Mouse (Mus musculus): ENCODE measurements around the gene Abtb1. TPM values are rescaled to one million over a fixed set of nuclear protein-coding genes. Genes with fewer than 3 reads are reported as not detected.

Abtb1 gene
- polyA plus RNA-seq, 1 experiment from 2014 or later, result 19.3 TPM

DNA sequence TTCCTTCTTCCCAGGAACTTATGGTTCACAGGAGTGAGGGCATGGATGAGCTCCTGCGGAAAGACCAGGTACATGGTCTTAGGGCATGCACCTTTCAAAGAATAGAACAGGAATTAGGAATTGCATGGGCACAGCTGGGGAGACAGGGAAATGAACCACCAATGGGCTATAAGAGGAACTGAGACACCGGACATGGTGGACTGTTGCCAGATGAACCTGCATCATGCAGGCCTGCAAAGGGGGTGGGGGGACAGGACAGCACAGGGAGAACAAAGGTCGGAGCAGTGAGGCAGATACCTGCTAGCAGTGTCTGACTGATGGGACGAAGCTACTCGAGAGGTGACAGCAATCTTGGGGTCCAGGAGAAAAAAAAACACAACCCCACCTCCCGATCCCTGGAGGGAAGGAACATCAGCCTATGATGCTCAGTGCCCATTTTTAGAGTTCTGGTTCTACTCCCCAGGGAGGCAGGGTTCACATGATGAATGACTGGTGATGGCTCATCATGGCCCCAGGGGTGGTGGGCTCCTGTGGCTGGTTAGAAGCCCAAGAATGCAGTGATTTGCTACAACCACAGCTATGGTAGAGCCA is 11.6 kb downstream of the Abtb1 start:
- H3K4me3 ChIP-seq (ENCODE audit: low read depth, low read length), result no peak overlapping the region
- no peak for DNase-seq (ENCODE audit: low spot score)
- WGBS, result 79% methylated on average over 6 of the region's 6 CpGs
- ATAC-seq (ENCODE audit: insufficient number of reproducible peaks, low FRiP score, low TSS enrichment, low read depth), result no peak
- no peaks in the 10 kb centered on the region for H3K27me3 ChIP-seq (ENCODE audit: control insufficient read depth, insufficient read depth, low read length)
- no peaks in the 10 kb centered on the region for H3K36me3 ChIP-seq (ENCODE audit: control insufficient read depth, insufficient read depth, low read length)
- no peaks in the 10 kb centered on the region for H3K9me3 ChIP-seq (ENCODE audit: control insufficient read depth, low read length)
- H3K9ac ChIP-seq (ENCODE audit: low read length), result no peak overlapping the region
- H3K4me1 ChIP-seq (ENCODE audit: control insufficient read depth, insufficient read depth, low read length), result no peaks in the 10 kb centered on the region
- no peak overlapping the region for H3K27ac ChIP-seq (replicated peaks; ENCODE audit: low read depth, low read length)
- no peak overlapping the region for H3K4me2 ChIP-seq (ENCODE audit: low read depth, severe bottlenecking)

DNA sequence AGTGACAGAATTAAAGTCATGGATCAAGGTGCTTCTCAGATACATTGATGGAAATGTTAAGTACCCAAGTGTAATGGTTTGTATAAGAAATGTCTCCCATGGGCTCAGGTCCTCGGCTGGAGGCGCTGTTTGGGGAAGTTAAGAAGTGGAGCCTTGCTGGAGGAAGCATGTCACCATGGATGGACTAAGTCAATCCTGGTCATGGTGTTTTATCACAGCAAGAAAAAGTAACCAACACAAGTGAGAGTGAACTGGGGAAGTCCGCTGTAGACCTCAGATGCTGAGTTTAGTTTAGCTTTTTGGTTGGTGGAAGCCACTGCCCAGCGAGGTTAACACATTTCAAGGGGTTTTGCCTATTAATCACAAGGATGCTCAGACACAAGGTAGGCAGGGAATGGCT is 12.2 kb downstream of the Abtb1 start:
- Histone ChIP-seq H3K4me2 (ENCODE audit: low read depth, severe bottlenecking) (no peak overlapping the region), H3K9me3 (ENCODE audit: control insufficient read depth, low read length) (no peaks in the 10 kb centered on the region), H3K27ac (replicated peaks; ENCODE audit: low read depth, low read length) (no peak overlapping the region), H3K27me3 (ENCODE audit: control insufficient read depth, insufficient read depth, low read length) (no peaks in the 10 kb centered on the region), H3K36me3 (ENCODE audit: control insufficient read depth, insufficient read depth, low read length) (no peaks in the 10 kb centered on the region), H3K4me1 (ENCODE audit: control insufficient read depth, insufficient read depth, low read length) (no peaks in the 10 kb centered on the region), H3K4me3 (ENCODE audit: low read depth, low read length) (no peak overlapping the region), H3K9ac (ENCODE audit: low read length) (no peak overlapping the region)
- 86% methylated on average over 4 of the region's 4 CpGs for WGBS
- ATAC-seq (ENCODE audit: insufficient number of reproducible peaks, low FRiP score, low TSS enrichment, low read depth), result no peak
- no peak for DNase-seq (ENCODE audit: low spot score)

DNA sequence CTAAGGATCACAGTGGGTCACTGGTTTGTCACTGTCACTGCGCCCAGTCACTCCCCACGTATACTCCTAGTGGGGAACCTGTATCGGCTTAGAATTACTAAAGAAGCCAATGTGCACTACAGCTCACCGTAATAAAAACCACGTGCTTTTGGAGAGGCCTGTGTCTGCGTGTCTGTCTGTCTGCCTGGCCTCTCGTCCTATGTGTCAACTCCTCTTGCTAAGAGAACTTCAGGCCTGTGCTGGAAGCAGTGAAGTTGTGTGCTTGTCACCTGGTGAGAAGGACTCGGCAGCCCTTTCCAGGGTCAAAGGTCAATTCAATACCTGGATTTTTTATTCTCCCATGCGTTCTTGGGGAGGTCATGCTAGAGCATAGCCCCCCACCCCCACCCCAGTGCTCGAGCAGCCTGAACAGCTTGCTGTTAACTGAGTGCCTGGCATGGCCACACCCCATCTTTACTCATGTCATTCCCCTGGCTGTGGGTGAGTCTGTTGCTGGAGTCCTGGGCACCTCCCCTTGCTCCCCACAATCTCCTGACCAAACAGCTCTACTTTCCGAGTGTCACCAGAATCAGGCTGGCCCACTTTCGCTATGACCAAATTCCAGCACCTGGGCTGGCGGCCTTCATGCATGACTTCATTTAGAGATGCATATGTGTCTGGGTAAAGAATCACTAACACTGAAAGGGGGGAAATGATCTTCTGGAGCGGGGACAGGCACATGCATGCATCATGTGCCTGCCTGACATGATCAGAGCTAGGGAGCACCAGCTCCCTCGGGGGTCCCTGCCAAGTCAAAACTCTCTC is 13.4 kb downstream of the Abtb1 start:
- 61% methylated on average over 15 of the region's 15 CpGs for WGBS
- ATAC-seq (ENCODE audit: insufficient number of reproducible peaks, low FRiP score, low TSS enrichment, low read depth) (no peak), DNase-seq (ENCODE audit: low spot score) (no peak)
- H3K4me3 ChIP-seq (ENCODE audit: low read depth, low read length), result no peak overlapping the region
- H3K9me3 ChIP-seq (ENCODE audit: control insufficient read depth, low read length), result no peaks in the 10 kb centered on the region
- H3K4me2 ChIP-seq (ENCODE audit: low read depth, severe bottlenecking), result no peak overlapping the region
- no peaks in the 10 kb centered on the region for H3K4me1 ChIP-seq (ENCODE audit: control insufficient read depth, insufficient read depth, low read length)
- no peak overlapping the region for H3K27ac ChIP-seq (replicated peaks; ENCODE audit: low read depth, low read length)
- H3K9ac ChIP-seq (ENCODE audit: low read length), result no peak overlapping the region
- H3K36me3 ChIP-seq (ENCODE audit: control insufficient read depth, insufficient read depth, low read length), result no peaks in the 10 kb centered on the region
- no peaks in the 10 kb centered on the region for H3K27me3 ChIP-seq (ENCODE audit: control insufficient read depth, insufficient read depth, low read length)

DNA sequence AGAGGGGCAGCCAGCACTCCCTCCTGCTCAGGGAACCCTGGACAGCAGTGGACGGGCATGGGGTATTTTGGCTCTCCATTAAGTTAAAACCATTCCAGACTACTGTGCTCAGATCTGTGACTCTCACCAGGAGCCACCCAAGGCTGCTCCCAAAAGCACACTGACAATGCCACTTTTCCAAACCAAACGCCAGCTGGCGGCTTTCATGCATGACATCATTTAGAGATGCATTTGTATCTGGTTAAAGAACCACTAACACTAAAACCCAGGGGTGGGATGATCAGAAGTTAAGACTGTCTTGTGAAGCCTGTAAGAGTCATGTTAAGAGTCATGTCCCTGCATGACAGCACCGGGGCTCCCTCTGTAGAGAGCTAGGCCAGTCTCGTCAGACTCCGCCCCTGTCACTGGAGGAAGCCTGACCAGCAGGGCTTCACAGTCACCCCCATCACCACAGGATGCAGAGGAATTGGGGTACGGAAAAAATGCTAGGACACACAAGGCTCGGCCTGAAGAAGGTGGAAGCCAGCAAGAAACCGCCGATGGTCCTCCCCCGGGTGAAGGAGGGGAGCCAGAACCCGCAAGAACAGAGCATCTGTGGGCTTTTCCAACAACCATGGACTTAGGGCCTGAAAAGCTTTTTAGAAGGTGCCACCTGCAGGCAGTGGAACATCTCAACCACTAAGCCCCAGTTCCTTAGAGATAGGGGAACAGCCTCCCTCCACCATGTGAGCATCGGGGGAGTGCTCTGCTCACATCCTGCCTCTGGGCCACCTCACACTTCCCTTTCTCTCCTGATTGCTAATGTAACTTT is 14.2 kb downstream of the Abtb1 start:
- Histone ChIP-seq H3K4me2 (ENCODE audit: low read depth, severe bottlenecking) (no peak overlapping the region), H3K27ac (replicated peaks; ENCODE audit: low read depth, low read length) (no peak overlapping the region), H3K27me3 (ENCODE audit: control insufficient read depth, insufficient read depth, low read length) (no peaks in the 10 kb centered on the region), H3K4me1 (ENCODE audit: control insufficient read depth, insufficient read depth, low read length) (no peaks in the 10 kb centered on the region), H3K36me3 (ENCODE audit: control insufficient read depth, insufficient read depth, low read length) (no peaks in the 10 kb centered on the region), H3K4me3 (ENCODE audit: low read depth, low read length) (no peak overlapping the region), H3K9me3 (ENCODE audit: control insufficient read depth, low read length) (no peaks in the 10 kb centered on the region), H3K9ac (ENCODE audit: low read length) (no peak overlapping the region; the same call in 1 of the 2 replicates)
- ATAC-seq (ENCODE audit: insufficient number of reproducible peaks, low FRiP score, low TSS enrichment, low read depth) (no peak), DNase-seq (ENCODE audit: low spot score) (no peak)
- 66% methylated on average over 13 of the region's 13 CpGs for WGBS

DNA sequence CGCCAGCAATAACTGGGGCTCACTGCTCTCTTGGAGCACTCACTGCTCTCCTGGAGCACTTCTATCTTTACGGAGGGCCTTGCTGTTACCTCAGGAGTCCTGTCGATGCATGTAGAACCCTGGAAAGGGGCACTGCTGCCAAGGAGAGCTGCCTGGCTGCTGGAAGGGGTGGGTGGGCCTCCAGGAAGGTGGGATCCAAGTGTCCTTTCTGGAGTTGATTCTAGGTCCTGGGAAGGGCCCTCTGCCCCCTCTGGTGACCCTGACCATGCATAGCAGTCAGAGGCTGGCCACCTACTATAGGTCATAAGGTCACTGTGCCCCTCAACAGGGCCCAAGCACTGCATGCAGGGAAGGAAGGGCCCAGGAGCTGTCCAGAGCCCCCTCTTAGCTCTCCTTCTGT is 14.8 kb downstream of the Abtb1 start:
- Histone ChIP-seq H3K9me3 (ENCODE audit: control insufficient read depth, low read length) (no peaks in the 10 kb centered on the region), H3K36me3 (ENCODE audit: control insufficient read depth, insufficient read depth, low read length) (no peaks in the 10 kb centered on the region), H3K4me1 (ENCODE audit: control insufficient read depth, insufficient read depth, low read length) (no peaks in the 10 kb centered on the region), H3K27me3 (ENCODE audit: control insufficient read depth, insufficient read depth, low read length) (no peaks in the 10 kb centered on the region), H3K27ac (replicated peaks; ENCODE audit: low read depth, low read length) (no peak overlapping the region), H3K4me3 (ENCODE audit: low read depth, low read length) (no peak overlapping the region), H3K9ac (ENCODE audit: low read length) (no peak overlapping the region; the same call in 1 of the 2 replicates), H3K4me2 (ENCODE audit: low read depth, severe bottlenecking) (no peak overlapping the region)
- no peak for DNase-seq (ENCODE audit: low spot score)
- ATAC-seq (ENCODE audit: insufficient number of reproducible peaks, low FRiP score, low TSS enrichment, low read depth), result no peak
- 73% methylated on average over 3 of the region's 3 CpGs for WGBS

DNA sequence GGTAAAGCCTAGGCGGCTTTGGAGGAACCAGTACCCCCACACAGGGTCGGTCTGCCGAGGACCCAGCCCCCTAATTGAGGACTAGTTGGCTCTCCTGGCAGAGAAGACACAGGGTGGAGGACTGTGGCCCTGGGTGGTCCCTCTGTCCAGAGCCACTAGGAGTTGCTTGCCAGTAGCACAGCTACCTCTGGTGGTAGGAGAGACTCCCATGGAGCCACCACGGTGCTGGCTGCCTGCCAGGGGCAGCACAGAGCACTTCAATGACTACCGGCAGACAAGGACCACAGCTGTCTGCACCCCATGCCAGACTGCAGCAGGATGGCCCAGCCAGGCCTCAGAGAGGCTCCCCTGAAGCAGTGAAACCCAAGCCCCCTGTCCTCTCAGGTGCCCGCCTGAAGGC is 15.2 kb downstream of the Abtb1 start:
- DNase-seq (ENCODE audit: low spot score) (peak; percentile 56), ATAC-seq (ENCODE audit: insufficient number of reproducible peaks, low FRiP score, low TSS enrichment, low read depth) (0 out of 2 replicates have a peak, but pooled peaks have one; percentile 11)
- H3K27me3 ChIP-seq (ENCODE audit: control insufficient read depth, insufficient read depth, low read length), result no peaks in the 10 kb centered on the region
- no peak overlapping the region for H3K27ac ChIP-seq (replicated peaks; ENCODE audit: low read depth, low read length)
- H3K4me3 ChIP-seq (ENCODE audit: low read depth, low read length), result no peak overlapping the region
- WGBS, result 22% methylated on average over 6 of the region's 6 CpGs
- no peaks in the 10 kb centered on the region for H3K9me3 ChIP-seq (ENCODE audit: control insufficient read depth, low read length)
- no peak overlapping the region for H3K4me2 ChIP-seq (ENCODE audit: low read depth, severe bottlenecking)
- no peaks in the 10 kb centered on the region for H3K36me3 ChIP-seq (ENCODE audit: control insufficient read depth, insufficient read depth, low read length)
- H3K4me1 ChIP-seq (ENCODE audit: control insufficient read depth, insufficient read depth, low read length), result no peaks in the 10 kb centered on the region
- H3K9ac ChIP-seq (ENCODE audit: low read length), result no peak overlapping the region

DNA sequence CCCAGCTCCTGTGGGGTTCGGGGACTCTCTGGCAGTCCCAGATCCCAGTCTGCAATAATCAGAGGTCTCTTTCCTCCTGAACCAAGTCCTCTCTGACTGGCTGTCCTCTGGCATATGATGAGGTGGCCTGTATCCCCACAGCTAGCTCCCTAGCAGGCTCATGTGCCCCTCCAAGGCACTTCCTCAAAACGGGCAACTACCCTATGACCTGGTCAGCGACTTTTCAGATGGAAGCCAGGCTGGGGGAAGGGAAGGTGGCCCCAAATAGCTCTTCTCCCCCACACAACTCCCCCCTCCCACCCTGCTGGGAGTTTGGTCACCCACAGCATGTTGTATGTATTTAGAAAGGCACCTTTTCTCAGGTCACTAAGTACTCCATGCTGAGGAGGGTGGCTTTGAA is 15.7 kb downstream of the Abtb1 start:
- no peaks in the 10 kb centered on the region for H3K27me3 ChIP-seq (ENCODE audit: control insufficient read depth, insufficient read depth, low read length)
- H3K4me1 ChIP-seq (ENCODE audit: control insufficient read depth, insufficient read depth, low read length), result no peaks in the 10 kb centered on the region
- H3K4me2 ChIP-seq (ENCODE audit: low read depth, severe bottlenecking), result no peak overlapping the region
- H3K36me3 ChIP-seq (ENCODE audit: control insufficient read depth, insufficient read depth, low read length), result no peaks in the 10 kb centered on the region
- H3K4me3 ChIP-seq (ENCODE audit: low read depth, low read length), result no peak overlapping the region
- no peak overlapping the region for H3K9ac ChIP-seq (ENCODE audit: low read length)
- H3K27ac ChIP-seq (replicated peaks; ENCODE audit: low read depth, low read length), result no peak overlapping the region
- DNase-seq (ENCODE audit: low spot score) (no peak), ATAC-seq (ENCODE audit: insufficient number of reproducible peaks, low FRiP score, low TSS enrichment, low read depth) (no peak)
- H3K9me3 ChIP-seq (ENCODE audit: control insufficient read depth, low read length), result no peaks in the 10 kb centered on the region
- 42% methylated on average over 3 of the region's 3 CpGs for WGBS

DNA sequence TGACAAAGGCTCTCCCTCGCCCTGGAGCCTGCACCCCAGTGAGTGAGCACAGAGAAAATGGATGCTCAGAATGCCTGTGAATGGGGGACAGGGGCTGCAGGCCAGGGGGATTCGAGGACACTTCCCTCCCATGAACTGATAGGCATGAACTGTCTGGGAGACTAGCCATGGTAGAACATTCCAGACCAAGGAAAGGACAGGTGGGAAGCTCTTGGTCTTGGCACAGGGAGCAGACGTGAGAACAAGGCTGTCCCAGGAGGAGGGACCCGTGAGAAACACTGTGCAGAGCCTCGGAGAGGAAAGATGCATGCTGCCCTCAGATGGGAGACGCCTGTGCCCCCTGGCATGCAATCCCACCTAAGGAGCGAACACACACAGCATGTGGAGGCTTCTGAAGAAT is 17.6 kb downstream of the Abtb1 start:
- H3K4me1 ChIP-seq (ENCODE audit: control insufficient read depth, insufficient read depth, low read length), result 0 out of 2 replicates have a peak, but pooled peaks cover 4% of the 10 kb centered on the region
- H3K4me3 ChIP-seq (ENCODE audit: low read depth, low read length), result no peak overlapping the region
- no peak overlapping the region for H3K9ac ChIP-seq (ENCODE audit: low read length)
- 69% methylated on average over 7 of the region's 7 CpGs for WGBS
- no peaks in the 10 kb centered on the region for H3K27me3 ChIP-seq (ENCODE audit: control insufficient read depth, insufficient read depth, low read length)
- ATAC-seq (ENCODE audit: insufficient number of reproducible peaks, low FRiP score, low TSS enrichment, low read depth), result no peak
- no peak overlapping the region for H3K4me2 ChIP-seq (ENCODE audit: low read depth, severe bottlenecking)
- no peaks in the 10 kb centered on the region for H3K36me3 ChIP-seq (ENCODE audit: control insufficient read depth, insufficient read depth, low read length)
- no peak for DNase-seq (ENCODE audit: low spot score)
- H3K9me3 ChIP-seq (ENCODE audit: control insufficient read depth, low read length), result no peaks in the 10 kb centered on the region
- no peak overlapping the region for H3K27ac ChIP-seq (replicated peaks; ENCODE audit: low read depth, low read length)

Data from limb, embryonic 11.5 days (tissue).